Mouse (Mus musculus): ENCODE measurements at regions not wholly inside any gene's neighbourhood (a gene's known extent, or its start where the extent isn't known, plus 50 kb on each side); places are given as distances from the start of the nearest gene placed in this dataset.

- H3K27ac ChIP-seq (ENCODE audit: control insufficient read depth, insufficient read depth, low read length), result no peak overlapping the region
- 87% methylated on average over 9 of the region's 9 CpGs for WGBS
- DNase-seq, result no peak
- no peaks in the 10 kb centered on the region for H3K27me3 ChIP-seq (ENCODE audit: control insufficient read depth, insufficient read depth, low read length)
- H3K4me3 ChIP-seq (ENCODE audit: control insufficient read depth, insufficient read depth, low read length), result no peak overlapping the region
- TF ChIP-seq POLR2A (IDR thresholded peaks at IDR 0.05; ENCODE audit: control insufficient read depth, extremely low read depth, insufficient read depth, low read length, poor library complexity) (no peak), CTCF (IDR thresholded peaks at IDR 0.05; ENCODE audit: borderline replicate concordance, control insufficient read depth, extremely low read depth, insufficient read depth, low read length, poor library complexity) (no peak)
- H3K4me1 ChIP-seq (replicated peaks; ENCODE audit: control insufficient read depth, insufficient read depth, low read length), result no peaks in the 10 kb centered on the region
- no peaks in the 10 kb centered on the region for H3K36me3 ChIP-seq (ENCODE audit: control insufficient read depth, insufficient read depth, low read length)
These were observed 56.6 kb upstream of the Boc start for GRCm38 (mm10) chr16:44615172-44615877.

GRCm38 (mm10) chr16:44614235-44614634 is 55.5 kb upstream of the Boc start:
- H3K36me3 ChIP-seq (ENCODE audit: control insufficient read depth, insufficient read depth, low read length), result no peaks in the 10 kb centered on the region

GRCm38 (mm10) chr16:44612676-44613075 is 54.0 kb upstream of the Boc start:
- no peaks in the 10 kb centered on the region for H3K36me3 ChIP-seq (ENCODE audit: control insufficient read depth, insufficient read depth, low read length)
- WGBS, result 92% methylated on average over 5 of the region's 5 CpGs
- H3K27ac ChIP-seq (ENCODE audit: control insufficient read depth, insufficient read depth, low read length), result no peak overlapping the region
- TF ChIP-seq CTCF (IDR thresholded peaks at IDR 0.05; ENCODE audit: borderline replicate concordance, control insufficient read depth, extremely low read depth, insufficient read depth, low read length, poor library complexity), result no peak
- no peak for TF ChIP-seq POLR2A (IDR thresholded peaks at IDR 0.05; ENCODE audit: control insufficient read depth, extremely low read depth, insufficient read depth, low read length, poor library complexity)
- DNase-seq, result no peak
- H3K4me3 ChIP-seq (ENCODE audit: control insufficient read depth, insufficient read depth, low read length), result no peak overlapping the region
- H3K27me3 ChIP-seq (ENCODE audit: control insufficient read depth, insufficient read depth, low read length), result no peaks in the 10 kb centered on the region
- no peaks in the 10 kb centered on the region for H3K4me1 ChIP-seq (replicated peaks; ENCODE audit: control insufficient read depth, insufficient read depth, low read length)

More at GRCm38 (mm10) chr16:44614235-44614634, 55.5 kb upstream of the Boc start:
- 92% methylated on average over 5 of the region's 5 CpGs for WGBS
- no peak for DNase-seq
- no peaks in the 10 kb centered on the region for H3K4me1 ChIP-seq (replicated peaks; ENCODE audit: control insufficient read depth, insufficient read depth, low read length)
- H3K27ac ChIP-seq (ENCODE audit: control insufficient read depth, insufficient read depth, low read length), result no peak overlapping the region
- H3K27me3 ChIP-seq (ENCODE audit: control insufficient read depth, insufficient read depth, low read length), result no peaks in the 10 kb centered on the region
- H3K4me3 ChIP-seq (ENCODE audit: control insufficient read depth, insufficient read depth, low read length), result no peak overlapping the region
- TF ChIP-seq CTCF (IDR thresholded peaks at IDR 0.05; ENCODE audit: borderline replicate concordance, control insufficient read depth, extremely low read depth, insufficient read depth, low read length, poor library complexity) (no peak), POLR2A (IDR thresholded peaks at IDR 0.05; ENCODE audit: control insufficient read depth, extremely low read depth, insufficient read depth, low read length, poor library complexity) (no peak)

- no peak for DNase-seq
- no peak overlapping the region for H3K4me3 ChIP-seq (ENCODE audit: control insufficient read depth, insufficient read depth, low read length)
- no peaks in the 10 kb centered on the region for H3K4me1 ChIP-seq (replicated peaks; ENCODE audit: control insufficient read depth, insufficient read depth, low read length)
- no peak overlapping the region for H3K27ac ChIP-seq (ENCODE audit: control insufficient read depth, insufficient read depth, low read length)
- no peaks in the 10 kb centered on the region for H3K27me3 ChIP-seq (ENCODE audit: control insufficient read depth, insufficient read depth, low read length)
- no peaks in the 10 kb centered on the region for H3K36me3 ChIP-seq (ENCODE audit: control insufficient read depth, insufficient read depth, low read length)
- WGBS, result 94% methylated on average over 6 of the region's 6 CpGs
- TF ChIP-seq POLR2A (IDR thresholded peaks at IDR 0.05; ENCODE audit: control insufficient read depth, extremely low read depth, insufficient read depth, low read length, poor library complexity) (no peak), CTCF (IDR thresholded peaks at IDR 0.05; ENCODE audit: borderline replicate concordance, control insufficient read depth, extremely low read depth, insufficient read depth, low read length, poor library complexity) (no peak)
These were observed 52.8 kb upstream of the Boc start for GRCm38 (mm10) chr16:44611525-44611924.

GRCm38 (mm10) chr16:44608586-44608985 is 49.9 kb upstream of the Boc start:
- H3K27ac ChIP-seq (ENCODE audit: control insufficient read depth, insufficient read depth, low read length), result no peak overlapping the region
- 95% methylated on average over 1 of the region's 1 CpGs for WGBS

More at GRCm38 (mm10) chr16:44608586-44608985, 49.9 kb upstream of the Boc start:
- H3K27me3 ChIP-seq (ENCODE audit: control insufficient read depth, insufficient read depth, low read length), result no peaks in the 10 kb centered on the region
- TF ChIP-seq POLR2A (IDR thresholded peaks at IDR 0.05; ENCODE audit: control insufficient read depth, extremely low read depth, insufficient read depth, low read length, poor library complexity) (no peak), CTCF (IDR thresholded peaks at IDR 0.05; ENCODE audit: borderline replicate concordance, control insufficient read depth, extremely low read depth, insufficient read depth, low read length, poor library complexity) (no peak)
- no peaks in the 10 kb centered on the region for H3K4me1 ChIP-seq (replicated peaks; ENCODE audit: control insufficient read depth, insufficient read depth, low read length)
- no peak for DNase-seq
- no peak overlapping the region for H3K4me3 ChIP-seq (ENCODE audit: control insufficient read depth, insufficient read depth, low read length)
- H3K36me3 ChIP-seq (ENCODE audit: control insufficient read depth, insufficient read depth, low read length), result no peaks in the 10 kb centered on the region
